ENCODE assay signal across 11 mouse cellular contexts in the genomic region with DNA sequence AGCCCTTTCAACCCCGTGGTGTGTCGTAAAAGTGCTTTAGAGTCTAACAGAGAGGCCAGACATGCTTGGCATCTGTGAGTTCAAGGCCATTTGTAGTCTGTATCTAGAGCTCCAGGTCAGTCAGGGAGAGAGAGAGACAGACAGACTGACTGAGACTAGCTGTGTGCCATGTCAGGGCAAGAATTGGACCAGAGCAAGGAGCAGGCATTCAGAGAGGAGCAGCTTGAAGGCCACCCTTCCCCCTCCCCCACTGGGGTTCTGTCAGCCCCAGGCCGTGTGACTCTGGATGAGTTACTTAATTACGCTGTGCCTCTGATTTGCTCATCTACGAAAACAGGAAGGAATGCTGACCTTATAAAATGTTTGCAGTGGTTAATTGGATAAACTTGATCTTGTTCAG. TPM values are rescaled to one million over a fixed set of nuclear protein-coding genes. Genes with fewer than 3 reads are reported as not detected.
DNase-seq lines count a peak whose midpoint lies in the region; ATAC-seq and TF ChIP-seq lines count a peak whose summit lies in the region.
"Had no signal": no experiment of that assay in that cellular context is flagged by ENCODE, and none has a peak within 500 bp of the region (broad histone marks: within the 10 kb centered on the region; RNA-seq: fewer than 3 reads in every experiment).

No protein-coding gene starts in this region.

- 23% methylated on average over 5 of the region's 5 CpGs for WGBS in cerebellum, adult 2 months
- 39% methylated on average over 5 of the region's 5 CpGs for WGBS in lung, adult 2 months
- 57% methylated on average over 5 of the region's 5 CpGs for WGBS in stomach, postnatal 0 days

- ATAC-seq in stomach, postnatal 0 days (ENCODE audit: low FRiP score, low TSS enrichment): no peak

- H3K4me1 ChIP-seq in cerebellum, adult 2 months (ENCODE audit: control insufficient read depth, insufficient read depth, low read length): peaks cover 79% of the 10 kb centered on the region
- peaks cover 48% of the 10 kb centered on the region for H3K4me1 ChIP-seq in lung, adult 2 months (ENCODE audit: control insufficient read depth, insufficient read depth, low read length)
- peaks cover 2% of the 10 kb centered on the region for H3K4me1 ChIP-seq in stomach, postnatal 0 days (replicated peaks; ENCODE audit: control insufficient read depth, insufficient read depth)

- H3K4me3 ChIP-seq in cerebellum, adult 2 months (replicated peaks; ENCODE audit: insufficient read depth, low read depth, low read length): no peak overlapping the region
- H3K4me3 ChIP-seq in lung, adult 2 months (replicated peaks; ENCODE audit: extremely low read depth, low read depth, low read length): no peak overlapping the region
- no peak overlapping the region for H3K4me3 ChIP-seq in stomach, postnatal 0 days (ENCODE audit: low read depth, low read length)
- H3K4me3 ChIP-seq: megakaryocyte, embryonic 14.5 days had no signal

- H3K9me3 ChIP-seq in stomach, postnatal 0 days (ENCODE audit: control insufficient read depth, low read length): no peaks in the 10 kb centered on the region
- H3K9me3 ChIP-seq: megakaryocyte, embryonic 14.5 days had no signal

- H3K27me3 ChIP-seq in cerebellum, adult 2 months (ENCODE audit: control insufficient read depth, insufficient read depth, low read length): no peaks in the 10 kb centered on the region
- H3K27me3 ChIP-seq in stomach, postnatal 0 days (ENCODE audit: control insufficient read depth, insufficient read depth, low read length): no peaks in the 10 kb centered on the region
- H3K27me3 ChIP-seq: megakaryocyte, embryonic 14.5 days had no signal

- no peak for TF ChIP-seq CTCF in cerebellum, adult 2 months (IDR thresholded peaks at IDR 0.05; ENCODE audit: borderline replicate concordance, insufficient read depth, low read depth, low read length)
- TF ChIP-seq CTCF in lung, adult 2 months (IDR thresholded peaks at IDR 0.05; ENCODE audit: insufficient read depth, low read length): no peak
- no peak for TF ChIP-seq CTCF in stomach, postnatal 0 days (IDR thresholded peaks at IDR 0.05; ENCODE audit: low read depth)

- TF ChIP-seq POLR2A in cerebellum, adult 2 months (IDR thresholded peaks at IDR 0.05; ENCODE audit: borderline replicate concordance, insufficient read depth, low read length): no peak
- no peak for TF ChIP-seq POLR2A in lung, adult 2 months (IDR thresholded peaks at IDR 0.05; ENCODE audit: borderline replicate concordance, extremely low read depth, low read depth, low read length)

- 0 out of 2 replicates have a peak overlapping the region, but pooled peaks have one; percentile 57 for H3K27ac ChIP-seq in cerebellum, adult 2 months (ENCODE audit: insufficient read depth, low read length)
- peak overlapping the region; percentile 75 for H3K27ac ChIP-seq in stomach, postnatal 0 days (replicated peaks)

- no peak for DNase-seq in cerebellum, adult 2 months
- no peak for DNase-seq in cerebellum, postnatal 4 days (ENCODE audit: low spot score in 2 of 2)
- peak; percentile 35 for DNase-seq in lung, postnatal 10 days
- DNase-seq in lung, adult 2 months: no peak
- peak; percentile 60 for DNase-seq in kidney, postnatal 10 days
- DNase-seq in stomach, postnatal 0 days (ENCODE audit: low spot score): no peak
- DNase-seq in layer of hippocampus, adult 18-20 months (ENCODE audit: low spot score in 2 of 2): no peak
- DNase-seq in ovary, adult 18-20 months (ENCODE audit: low spot score): no peak
- DNase-seq: gastrocnemius, postnatal 14 days had no signal

- H3K4me2 ChIP-seq in stomach, postnatal 0 days (replicated peaks; ENCODE audit: low read depth): no peak overlapping the region

- no peaks in the 10 kb centered on the region for H3K36me3 ChIP-seq in stomach, postnatal 0 days (ENCODE audit: control insufficient read depth, insufficient read depth, low read length)

- H3K9ac ChIP-seq in stomach, postnatal 0 days (ENCODE audit: low read length): no peak overlapping the region

- TF ChIP-seq EP300 in stomach, postnatal 0 days (optimal IDR thresholded peaks at IDR 0.05): no peak

RNA-seq across cellular contexts. Expression of gene Ccdc12, which starts 26.0 kb away (rescaled TPM):
- 98.5 and 102 TPM in 2 replicates for polyA plus RNA-seq in cerebellum, adult 2 months (2012; rRNA removed)
- polyA plus RNA-seq in lung, adult 2 months (2012; rRNA removed): 101 and 124 TPM in 2 replicates
- polyA plus RNA-seq in stomach, postnatal 0 days (2015; fragmentation: Nextera tagmentation; extraction: Ambion mirVana): 139 and 144 TPM in 2 replicates
- 10 to 100 TPM; 50.9 to 62.8 TPM for total RNA-seq in layer of hippocampus, adult 18-20 months (2021)

RNA-seq across cellular contexts. Expression of gene Nbeal2, which starts 28.3 kb away (rescaled TPM):
- polyA plus RNA-seq in cerebellum, adult 2 months (2012; rRNA removed): 16.8 and 19.1 TPM in 2 replicates
- polyA plus RNA-seq in lung, adult 2 months (2012; rRNA removed): 58.4 and 66.4 TPM in 2 replicates
- polyA plus RNA-seq in stomach, postnatal 0 days (2015; fragmentation: Nextera tagmentation; extraction: Ambion mirVana): 5.7 and 6.2 TPM in 2 replicates
- 10 to 100 TPM; 13.4 to 18.9 TPM for total RNA-seq in layer of hippocampus, adult 18-20 months (2021)

RNA-seq across cellular contexts. Expression of gene Nradd, which starts 58.0 kb away (rescaled TPM):
- 3.2 and 3.5 TPM in 2 replicates for polyA plus RNA-seq in cerebellum, adult 2 months (2012; rRNA removed)
- 20.0 and 22.9 TPM in 2 replicates for polyA plus RNA-seq in lung, adult 2 months (2012; rRNA removed)
- polyA plus RNA-seq in stomach, postnatal 0 days (2015; fragmentation: Nextera tagmentation; extraction: Ambion mirVana): 14.5 and 15.9 TPM in 2 replicates
- total RNA-seq in layer of hippocampus, adult 18-20 months (2021): 1 to 10 TPM; 2.0 to 3.5 TPM

RNA-seq across cellular contexts. Expression of gene Myl3, which starts 59.4 kb away (rescaled TPM):
- 0.43 and 0.51 TPM in 2 replicates for polyA plus RNA-seq in cerebellum, adult 2 months (2012; rRNA removed)
- polyA plus RNA-seq in lung, adult 2 months (2012; rRNA removed): 10.8 and 214 TPM in 2 replicates
- 0.11 and 0.27 TPM in 2 replicates for polyA plus RNA-seq in stomach, postnatal 0 days (2015; fragmentation: Nextera tagmentation; extraction: Ambion mirVana)
- total RNA-seq in layer of hippocampus, adult 18-20 months (2021): not detected
- polyA plus RNA-seq: C2C12 had no signal

Comparison
In these comparisons a context has a peak if more than half of its experiments do, and no peak if none do; other contexts are left out.
1. DNase-seq: peak in lung, postnatal 10 days (single experiment) and kidney, postnatal 10 days (single experiment); none in cerebellum, adult 2 months (0 of 2), cerebellum, postnatal 4 days (0 of 2), lung, adult 2 months (single experiment), stomach, postnatal 0 days (single experiment), layer of hippocampus, adult 18-20 months (0 of 2) and ovary, adult 18-20 months (single experiment).